Mouse (Mus musculus): ENCODE measurements around the gene Slc30a7.

Slc30a7 gene

GRCm38 (mm10) chr3:115992103-115992502 lies 15.1 kb downstream of the Slc30a7 start:
- no peak for DNase-seq (ENCODE audit: low read depth)

GRCm38 (mm10) chr3:115985183-115985892 lies 21.9 kb downstream of the Slc30a7 start:
- DNase-seq (ENCODE audit: low read depth): no peak

- DNase-seq (ENCODE audit: low read depth): no peak
These were observed 22.6 kb downstream of the Slc30a7 start for GRCm38 (mm10) chr3:115984653-115985052.

- no peak for DNase-seq (ENCODE audit: low read depth)
These were observed 24.0 kb downstream of the Slc30a7 start for GRCm38 (mm10) chr3:115983217-115983616.

- peak; percentile 63 for DNase-seq (ENCODE audit: low read depth)
These were observed 28.2 kb downstream of the Slc30a7 start for GRCm38 (mm10) chr3:115979000-115979399.

- DNase-seq (ENCODE audit: low read depth): no peak
These were observed 32.2 kb downstream of the Slc30a7 start for GRCm38 (mm10) chr3:115974995-115975394.

GRCm38 (mm10) chr3:115974228-115974627 lies 33.0 kb downstream of the Slc30a7 start:
- DNase-seq (ENCODE audit: low read depth): no peak

- no peak for DNase-seq (ENCODE audit: low read depth)
These were observed 35.1 kb downstream of the Slc30a7 start for GRCm38 (mm10) chr3:115971891-115972646.

GRCm38 (mm10) chr3:115971045-115971785 lies 36.0 kb downstream of the Slc30a7 start:
- DNase-seq (ENCODE audit: low read depth): no peak

- peak; percentile 90 for DNase-seq (ENCODE audit: low read depth)
These were observed 38.3 kb downstream of the Slc30a7 start for GRCm38 (mm10) chr3:115968745-115969530.

- DNase-seq (ENCODE audit: low read depth): no peak
These were observed 43.1 kb downstream of the Slc30a7 start for GRCm38 (mm10) chr3:115964071-115964470.

- no peak for DNase-seq (ENCODE audit: low read depth)
These were observed 43.6 kb downstream of the Slc30a7 start for GRCm38 (mm10) chr3:115963597-115963996.

GRCm38 (mm10) chr3:115962028-115962415 lies 45.2 kb downstream of the Slc30a7 start:
- peak; percentile 85 for DNase-seq (ENCODE audit: low read depth)

GRCm38 (mm10) chr3:115961311-115962027 lies 45.7 kb downstream of the Slc30a7 start:
- peak; percentile 76 for DNase-seq (ENCODE audit: low read depth)

- DNase-seq (ENCODE audit: low read depth): no peak
These were observed 50.0 kb downstream of the Slc30a7 start for GRCm38 (mm10) chr3:115957223-115957622.

GRCm38 (mm10) chr3:115953088-115953487 lies 54.1 kb downstream of the Slc30a7 start:
- DNase-seq (ENCODE audit: low read depth): no peak

GRCm38 (mm10) chr3:115952356-115952755 lies 54.9 kb downstream of the Slc30a7 start:
- no peak for DNase-seq (ENCODE audit: low read depth)

GRCm38 (mm10) chr3:115951221-115951620 lies 56.0 kb downstream of the Slc30a7 start:
- no peak for DNase-seq (ENCODE audit: low read depth)

- DNase-seq (ENCODE audit: low read depth): peak; percentile 96
These were observed 57.0 kb downstream of the Slc30a7 start for GRCm38 (mm10) chr3:115949921-115950877.
